Mouse (Mus musculus) C2C12 (cell line): ENCODE results near the gene Epha3.

Source experiments
- CTCF ChIP-seq: IDR thresholded peaks from one replicate; pipeline ENCODE4 v1.5.1; 2011; ENCODE audit not compliant: control insufficient read depth, insufficient read depth, insufficient read length
- MAX ChIP-seq: IDR thresholded peaks from one replicate; pipeline ENCODE4 v1.6.1; 2011; ENCODE audit warnings: mild to moderate bottlenecking, control low read depth
- USF1 ChIP-seq: IDR thresholded peaks from one replicate; pipeline ENCODE4 v1.6.1; 2011; ENCODE audit warnings: low read depth, mild to moderate bottlenecking, control low read depth, moderate library complexity

- no peak for TF ChIP-seq USF1
- TF ChIP-seq CTCF: no peak
- no peak for TF ChIP-seq MAX
Observed at GRCm38 (mm10) chr16:63719235-63719634, 144.7 kb downstream of the Epha3 start.
